In the genomic region with DNA sequence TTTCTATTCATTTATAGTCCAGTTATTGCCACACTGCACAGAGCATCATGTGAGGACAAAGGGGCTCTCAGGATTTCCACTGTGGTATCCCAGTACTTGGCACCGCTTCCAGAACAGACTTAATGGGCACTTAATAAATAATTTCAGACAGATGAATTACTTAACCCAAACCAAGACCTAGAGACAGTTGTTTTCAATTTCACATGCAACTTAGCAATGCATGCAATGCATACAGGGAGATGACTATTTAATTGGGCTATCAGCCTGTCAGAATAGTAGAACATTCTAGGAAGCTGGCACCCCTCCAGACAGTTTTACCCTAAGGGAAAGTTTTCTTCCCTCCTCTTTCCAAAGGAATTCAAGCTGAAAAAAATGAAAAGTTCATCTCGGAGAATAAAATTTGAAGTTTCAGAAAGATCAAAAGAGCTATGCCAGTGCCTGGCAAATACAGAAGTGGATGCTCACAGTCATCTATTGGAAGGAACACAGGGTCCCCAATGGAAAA, we compare ENCODE assay signal across 25 mouse cellular contexts. TPM values are rescaled to one million over a fixed set of nuclear protein-coding genes. Genes with fewer than 3 reads are reported as not detected.
DNase-seq lines count a peak whose midpoint lies in the region; ATAC-seq and TF ChIP-seq lines count a peak whose summit lies in the region.
"Had no signal": no experiment of that assay in that cellular context is flagged by ENCODE, and none has a peak within 500 bp of the region (broad histone marks: within the 10 kb centered on the region; RNA-seq: fewer than 3 reads in every experiment).

No protein-coding gene starts in this region.

- H3K27me3 ChIP-seq in embryonic facial prominence, embryonic 14.5 days (replicated peaks; ENCODE audit: control insufficient read depth, insufficient read depth, low read length): no peaks in the 10 kb centered on the region
- H3K27me3 ChIP-seq in embryonic facial prominence, embryonic 10.5 days (replicated peaks; ENCODE audit: low read depth, poor library complexity, severe bottlenecking): no peaks in the 10 kb centered on the region
- no peaks in the 10 kb centered on the region for H3K27me3 ChIP-seq in lung, embryonic 14.5 days (ENCODE audit: insufficient read depth, low read length)
- no peaks in the 10 kb centered on the region for H3K27me3 ChIP-seq in forebrain, embryonic 15.5 days
- H3K27me3 ChIP-seq: embryonic facial prominence, embryonic 15.5 days; heart, embryonic 13.5 days; hindbrain, embryonic 15.5 days had no signal

- no peak overlapping the region for H3K4me3 ChIP-seq in embryonic facial prominence, embryonic 14.5 days (ENCODE audit: low read depth, low read length)
- no peak overlapping the region for H3K4me3 ChIP-seq in embryonic facial prominence, embryonic 10.5 days
- H3K4me3 ChIP-seq in lung, embryonic 14.5 days (ENCODE audit: low read depth, low read length): no peak overlapping the region
- H3K4me3 ChIP-seq in forebrain, embryonic 15.5 days: no peak overlapping the region
- H3K4me3 ChIP-seq: embryonic facial prominence, embryonic 15.5 days; erythroblast, embryonic 14.5 days; forebrain, embryonic 10.5 days; heart, embryonic 13.5 days; hindbrain, embryonic 15.5 days had no signal

- ATAC-seq in embryonic facial prominence, embryonic 14.5 days (ENCODE audit: low read depth): no peak
- ATAC-seq in lung, embryonic 14.5 days (ENCODE audit: insufficient read depth): no peak
- no peak for ATAC-seq in forebrain, embryonic 15.5 days (replicated peaks)
- ATAC-seq: CD4-positive, CD25-positive, alpha-beta regulatory T cell, adult 4 months; forebrain, embryonic 14.5 days; inflammation-experienced regulatory T-cells, adult 6 months; intestine, postnatal 0 days had no signal

- no peak for TF ChIP-seq POLR2A in brain, embryonic 14.5 days (IDR thresholded peaks at IDR 0.05; ENCODE audit: borderline replicate concordance, extremely low read depth, insufficient read depth, insufficient read length, poor library complexity, severe bottlenecking)

- no peaks in the 10 kb centered on the region for H3K9me3 ChIP-seq in embryonic facial prominence, embryonic 14.5 days (ENCODE audit: control insufficient read depth, low read length)
- no peaks in the 10 kb centered on the region for H3K9me3 ChIP-seq in embryonic facial prominence, embryonic 10.5 days
- H3K9me3 ChIP-seq in lung, embryonic 14.5 days (ENCODE audit: low read depth, low read length): no peaks in the 10 kb centered on the region
- H3K9me3 ChIP-seq in forebrain, embryonic 15.5 days: no peaks in the 10 kb centered on the region
- H3K9me3 ChIP-seq: embryonic facial prominence, embryonic 15.5 days; forebrain, embryonic 10.5 days; heart, embryonic 13.5 days; hindbrain, embryonic 15.5 days had no signal

- peak; percentile 53 for DNase-seq in embryonic facial prominence, embryonic 14.5 days (ENCODE audit: low spot score)
- no peak for DNase-seq in embryonic facial prominence, embryonic 10.5 days (ENCODE audit: low spot score)
- peak; percentile 39 for DNase-seq in lung, embryonic 14.5 days
- no peak for DNase-seq in lung, postnatal 25 days (ENCODE audit: low spot score)
- peak; percentile 53 for DNase-seq in NIH3T3 (ENCODE audit: low read depth)
- peak; percentile 19 for DNase-seq in brain, embryonic 14.5 days (ENCODE audit: low read depth)
- DNase-seq: adrenal gland, adult 2 months; adrenal gland, postnatal 25 days; B cell, adult 2 months; cerebellum, adult 11 months; cerebellum, postnatal 36 days; gastrocnemius, postnatal 36 days; heart, adult 11 months; heart, postnatal 36 days had no signal

- TF ChIP-seq CTCF in lung, embryonic 14.5 days (IDR thresholded peaks at IDR 0.05; ENCODE audit: low read depth): no peak
- no peak for TF ChIP-seq CTCF in brain, embryonic 14.5 days (IDR thresholded peaks at IDR 0.05; ENCODE audit: borderline replicate concordance, extremely low read depth, insufficient read depth, insufficient read length)

- H3K4me1 ChIP-seq in embryonic facial prominence, embryonic 14.5 days (ENCODE audit: control insufficient read depth, insufficient read depth, low read length): no peaks in the 10 kb centered on the region
- no peaks in the 10 kb centered on the region for H3K4me1 ChIP-seq in embryonic facial prominence, embryonic 10.5 days
- no peaks in the 10 kb centered on the region for H3K4me1 ChIP-seq in lung, embryonic 14.5 days (ENCODE audit: insufficient read depth)
- no peaks in the 10 kb centered on the region for H3K4me1 ChIP-seq in forebrain, embryonic 15.5 days
- H3K4me1 ChIP-seq: embryonic facial prominence, embryonic 15.5 days; forebrain, embryonic 10.5 days; heart, embryonic 13.5 days; hindbrain, embryonic 15.5 days had no signal

- H3K4me2 ChIP-seq in embryonic facial prominence, embryonic 14.5 days (ENCODE audit: low read depth, low read length): no peak overlapping the region
- H3K4me2 ChIP-seq in lung, embryonic 14.5 days: no peak overlapping the region
- no peak overlapping the region for H3K4me2 ChIP-seq in forebrain, embryonic 15.5 days (replicated peaks)
- H3K4me2 ChIP-seq: embryonic facial prominence, embryonic 15.5 days; heart, embryonic 13.5 days; hindbrain, embryonic 15.5 days had no signal

- no peak overlapping the region for H3K9ac ChIP-seq in embryonic facial prominence, embryonic 14.5 days (ENCODE audit: low read depth, low read length)
- H3K9ac ChIP-seq in lung, embryonic 14.5 days: no peak overlapping the region
- H3K9ac ChIP-seq in forebrain, embryonic 15.5 days (replicated peaks): no peak overlapping the region
- H3K9ac ChIP-seq: embryonic facial prominence, embryonic 15.5 days; heart, embryonic 13.5 days; hindbrain, embryonic 15.5 days had no signal

- no peak overlapping the region for H3K27ac ChIP-seq in embryonic facial prominence, embryonic 14.5 days (replicated peaks; ENCODE audit: low read depth, low read length)
- H3K27ac ChIP-seq in embryonic facial prominence, embryonic 10.5 days (replicated peaks): no peak overlapping the region
- H3K27ac ChIP-seq in lung, embryonic 14.5 days (ENCODE audit: low read depth): no peak overlapping the region
- H3K27ac ChIP-seq in forebrain, embryonic 15.5 days (replicated peaks): no peak overlapping the region
- H3K27ac ChIP-seq: embryonic facial prominence, embryonic 15.5 days; forebrain, embryonic 10.5 days; heart, embryonic 13.5 days; hindbrain, embryonic 15.5 days had no signal

- WGBS in embryonic facial prominence, embryonic 14.5 days: 45% methylated on average over 2 of the region's 2 CpGs
- 80% methylated on average over 2 of the region's 2 CpGs for WGBS in embryonic facial prominence, embryonic 10.5 days
- WGBS in lung, embryonic 14.5 days: 75% methylated on average over 2 of the region's 2 CpGs
- 68% methylated on average over 2 of the region's 2 CpGs for WGBS in forebrain, embryonic 15.5 days

- H3K36me3 ChIP-seq in embryonic facial prominence, embryonic 14.5 days (ENCODE audit: control insufficient read depth, insufficient read depth, low read length): no peaks in the 10 kb centered on the region
- H3K36me3 ChIP-seq in embryonic facial prominence, embryonic 10.5 days (replicated peaks): no peaks in the 10 kb centered on the region
- no peaks in the 10 kb centered on the region for H3K36me3 ChIP-seq in lung, embryonic 14.5 days (ENCODE audit: insufficient read depth)
- no peaks in the 10 kb centered on the region for H3K36me3 ChIP-seq in forebrain, embryonic 15.5 days
- H3K36me3 ChIP-seq: embryonic facial prominence, embryonic 15.5 days; forebrain, embryonic 10.5 days; G1E; heart, embryonic 13.5 days; hindbrain, embryonic 15.5 days had no signal

RNA-seq across cellular contexts. Expression of a gene that starts 39.4 kb away (rescaled TPM):
- 1.8 and 2.1 TPM in 2 replicates for polyA plus RNA-seq in embryonic facial prominence, embryonic 14.5 days (2014; fragmentation: Nextera tagmentation; extraction: Ambion mirVana)
- polyA plus RNA-seq in embryonic facial prominence, embryonic 10.5 days (2016; fragmentation: Nextera tagmentation; extraction: Ambion mirVana): 0.57 and 0.59 TPM in 2 replicates
- polyA plus RNA-seq in lung, embryonic 14.5 days (2014; fragmentation: Nextera tagmentation; extraction: Ambion mirVana): 0.09 TPM in 1 of 2 replicates, not detected in the other
- polyA plus RNA-seq in brain, embryonic 14.5 days (2012; rRNA removed): 5.5 and 10.1 TPM in 2 replicates
- polyA plus RNA-seq in forebrain, embryonic 15.5 days (2015; fragmentation: Nextera tagmentation; extraction: Ambion mirVana): 5.0 and 6.7 TPM in 2 replicates
- polyA plus RNA-seq: erythroblast, embryonic 14.5 days; G1E had no signal

Comparison
In these comparisons a context has a peak if more than half of its experiments do, and no peak if none do; other contexts are left out.
1. DNase-seq: peak in embryonic facial prominence, embryonic 14.5 days (single experiment), lung, embryonic 14.5 days (single experiment), NIH3T3 (single experiment) and brain, embryonic 14.5 days (single experiment); none in embryonic facial prominence, embryonic 10.5 days (single experiment) and lung, postnatal 25 days (single experiment).